Mouse (Mus musculus) forebrain, embryonic 14.5 days (tissue): ENCODE measurements at regions not wholly inside any gene's neighbourhood (a gene's known extent, or its start where the extent isn't known, plus 50 kb on each side); places are given as distances from the start of the nearest gene placed in this dataset.

Experiments used
- ATAC-seq: fragments of 200-750 bp; cut with Nextera tagmentation; 2 replicates; pipeline ENCODE4 v1.8.0; 2017; ENCODE audit warnings: mild to moderate bottlenecking, moderate library complexity
- DNase-seq: peaks from one replicate; pipeline ENCODE4 v3.0.0-alpha.2; 2015; ENCODE audit warnings: low spot score
- H3K27ac ChIP-seq: fragments of 300-500 bp; sonication (generic); 2 replicates; pipeline ENCODE4 v1.5.1; 2014; ENCODE audit warnings: low read depth, mild to moderate bottlenecking, control low read depth, low read length, moderate library complexity
- H3K27me3 ChIP-seq: fragments of 300-500 bp; sonication (generic); replicated peaks from 2 replicates; pipeline ENCODE4 v1.6.1; 2014; ENCODE audit warnings: low read length, control low read depth, mixed read lengths; ENCODE audit not compliant: control insufficient read depth, insufficient read depth
- H3K36me3 ChIP-seq: fragments of 300-500 bp; sonication (generic); 2 replicates; pipeline ENCODE4 v1.6.1; 2014; ENCODE audit warnings: low read length, control low read depth; ENCODE audit not compliant: control insufficient read depth, insufficient read depth
- H3K4me1 ChIP-seq: fragments of 300-500 bp; sonication (generic); 2 replicates; pipeline ENCODE4 v1.6.1; 2014; ENCODE audit warnings: antibody characterized with exemption, low read length, control low read depth; ENCODE audit not compliant: control insufficient read depth, insufficient read depth
- H3K4me2 ChIP-seq: fragments of 300-500 bp; sonication (generic); 2 replicates; pipeline ENCODE4 v1.6.1; 2014; ENCODE audit warnings: mild to moderate bottlenecking, control low read depth, low read length
- H3K4me3 ChIP-seq: fragments of 300-500 bp; sonication (generic); 2 replicates; pipeline ENCODE4 v1.5.1; 2014; ENCODE audit warnings: low read depth, low read length, control low read depth
- H3K9ac ChIP-seq: fragments of 300-500 bp; sonication (generic); 2 replicates; pipeline ENCODE4 v1.6.1; 2014; ENCODE audit warnings: mild to moderate bottlenecking, low read length, control low read depth, moderate library complexity
- H3K9me3 ChIP-seq: fragments of 300-500 bp; sonication (generic); replicated peaks from 2 replicates; pipeline ENCODE4 v1.6.1; 2016; ENCODE audit warnings: low read length, control low read depth, mixed read lengths; ENCODE audit not compliant: control insufficient read depth
- WGBS: fragments of 180-500 bp; shearing (Covaris S2); extraction: QIAGEN DNeasy Blood & Tissue Kit; methylation state at CpG from one replicate; pipeline ENCODE4 v1.1.7; 2014; 5-methylcytosine and 5-hydroxymethylcytosine counted together

DNA sequence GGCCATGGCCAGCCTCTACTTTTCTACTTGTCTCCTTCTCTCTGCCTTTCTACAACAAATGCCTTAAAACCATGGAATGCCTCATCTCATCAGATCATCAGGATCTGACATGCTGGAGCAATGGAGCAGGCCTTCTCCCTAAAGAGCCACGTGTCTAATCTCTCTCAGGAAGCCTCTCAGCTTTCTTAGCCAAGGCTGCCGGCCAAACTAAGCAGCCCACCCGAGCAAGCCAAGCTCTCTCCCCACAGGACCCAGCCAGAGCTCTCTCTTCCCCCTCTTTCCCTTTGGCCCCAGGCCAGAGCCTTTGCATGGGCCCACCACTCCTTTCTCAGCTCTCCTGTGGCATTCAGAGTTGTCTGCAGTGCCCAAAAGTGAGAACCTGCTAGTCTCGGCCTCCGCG, 1034.0 kb downstream of the Pcdh7 start:
- DNase-seq (no peak), ATAC-seq (no peak)
- no peak overlapping the region for H3K27ac ChIP-seq
- H3K4me2 ChIP-seq = no peak overlapping the region
- no peaks in the 10 kb centered on the region for H3K4me1 ChIP-seq
- no peak overlapping the region for H3K4me3 ChIP-seq
- no peaks in the 10 kb centered on the region for H3K27me3 ChIP-seq
- 67% methylated on average over 6 of the region's 6 CpGs for WGBS
- no peaks in the 10 kb centered on the region for H3K36me3 ChIP-seq
- H3K9ac ChIP-seq = no peak overlapping the region
- no peaks in the 10 kb centered on the region for H3K9me3 ChIP-seq
